Mouse (Mus musculus) layer of hippocampus, adult 11-12 months (tissue): ENCODE data around the gene Mboat7.
A peak's percentile ranks its signal among the peaks of the same experiment; 100 is the strongest.

Experiments
- DNase-seq: peaks from one replicate; pipeline ENCODE4 v3.0.0; 2022; ENCODE audit warnings: low spot score

Mboat7 gene

GRCm38 (mm10) chr7:3692382-3692986, 839 bp downstream of the Mboat7 start, which contains the start of gene Tsen34:
Gene Tsen34 (plus strand): TSS chr7:3692863.
- DNase-seq: no peak

GRCm38 (mm10) chr7:3691919-3692318, 1.4 kb downstream of the Mboat7 start:
- DNase-seq: no peak

GRCm38 (mm10) chr7:3685400-3686187, 7.7 kb downstream of the Mboat7 start:
- no peak for DNase-seq

GRCm38 (mm10) chr7:3684698-3685097, 8.6 kb downstream of the Mboat7 start:
- DNase-seq: no peak

- no peak for DNase-seq
Observed at GRCm38 (mm10) chr7:3683908-3684550, 9.3 kb downstream of the Mboat7 start.

GRCm38 (mm10) chr7:3677342-3677741, 16.0 kb downstream of the Mboat7 start, which contains the start of gene Tmc4:
Gene Tmc4 (minus strand): TSS chr7:3677553.
- DNase-seq: no peak

GRCm38 (mm10) chr7:3676371-3676770, 17.0 kb downstream of the Mboat7 start:
- DNase-seq: no peak

GRCm38 (mm10) chr7:3675228-3675548, 18.1 kb downstream of the Mboat7 start:
- no peak for DNase-seq

- peak; percentile 89 for DNase-seq
Observed at GRCm38 (mm10) chr7:3674507-3675227, 18.7 kb downstream of the Mboat7 start.

- DNase-seq: no peak
Observed at GRCm38 (mm10) chr7:3666921-3667391, 26.4 kb downstream of the Mboat7 start.

GRCm38 (mm10) chr7:3665215-3666114, 27.9 kb downstream of the Mboat7 start, which contains the start of gene Leng1:
Gene Leng1 (minus strand): TSS chr7:3665840.
- DNase-seq: peak; percentile 97

GRCm38 (mm10) chr7:3664524-3665214, 28.7 kb downstream of the Mboat7 start:
- DNase-seq: no peak

- no peak for DNase-seq
Observed at GRCm38 (mm10) chr7:3658578-3658977, 34.7 kb downstream of the Mboat7 start.

GRCm38 (mm10) chr7:3656966-3657365, 36.4 kb downstream of the Mboat7 start:
- DNase-seq: no peak

- DNase-seq: no peak
Observed at GRCm38 (mm10) chr7:3646641-3647040, 46.7 kb downstream of the Mboat7 start.

GRCm38 (mm10) chr7:3646188-3646587, 47.1 kb downstream of the Mboat7 start:
- no peak for DNase-seq

GRCm38 (mm10) chr7:3645488-3646025, 47.8 kb downstream of the Mboat7 start:
- peak; percentile 35 for DNase-seq

GRCm38 (mm10) chr7:3644672-3645487, 48.4 kb downstream of the Mboat7 start, which contains the start of gene Cnot3:
Gene Cnot3 (plus strand): TSS chr7:3645268.
- DNase-seq: peak; percentile 100

- DNase-seq: no peak
Observed at GRCm38 (mm10) chr7:3644348-3644671, 49.0 kb downstream of the Mboat7 start.
